Mouse (Mus musculus) midbrain, embryonic 10.5 days (tissue): ENCODE data around the gene Rps16. TPM values are rescaled to one million over a fixed set of nuclear protein-coding genes. Genes with fewer than 3 reads are reported as not detected.

Source experiments
- DNase-seq: peaks from one replicate; pipeline ENCODE4 v3.0.0-alpha.2; 2017; ENCODE audit warnings: low spot score
- H3K27ac ChIP-seq: fragments of 300-500 bp; sonication (generic); replicated peaks from 2 replicates; pipeline ENCODE4 v1.5.1; 2016; ENCODE audit warnings: mild to moderate bottlenecking
- H3K27me3 ChIP-seq: fragments of 300-500 bp; sonication (generic); 2 replicates; pipeline ENCODE4 v1.6.1; 2016; ENCODE audit warnings: low read depth, mild to moderate bottlenecking; ENCODE audit not compliant: poor library complexity, severe bottlenecking
- H3K36me3 ChIP-seq: fragments of 300-500 bp; sonication (generic); 2 replicates; pipeline ENCODE4 v1.6.1; 2016; ENCODE audit warnings: mild to moderate bottlenecking, moderate library complexity
- H3K4me1 ChIP-seq: fragments of 300-500 bp; sonication (generic); 2 replicates; pipeline ENCODE4 v1.6.1; 2016
- H3K4me3 ChIP-seq: fragments of 300-500 bp; sonication (generic); 2 replicates; pipeline ENCODE4 v1.5.1; 2016; ENCODE audit warnings: mild to moderate bottlenecking, moderate library complexity
- H3K9me3 ChIP-seq: fragments of 300-500 bp; sonication (generic); replicated peaks from 2 replicates; pipeline ENCODE4 v1.6.1; 2016; ENCODE audit warnings: mild to moderate bottlenecking
- WGBS: fragments of 180-500 bp; shearing (Covaris S2); methylation state at CpG from one replicate; pipeline ENCODE4 v1.1.7; 2016; 5-methylcytosine and 5-hydroxymethylcytosine counted together
- polyA plus RNA-seq: library from polyadenylated mRNA; unstranded; fragments of >200 nt; fragmentation: Nextera tagmentation; extraction: Ambion mirVana; gene quantifications from 2 replicates; pipeline ENCODE4 v1.2.1, GENCODE M21; 2016

Gene Rps16
- polyA plus RNA-seq, 1 experiment from 2014 or later: 912 TPM

DNA sequence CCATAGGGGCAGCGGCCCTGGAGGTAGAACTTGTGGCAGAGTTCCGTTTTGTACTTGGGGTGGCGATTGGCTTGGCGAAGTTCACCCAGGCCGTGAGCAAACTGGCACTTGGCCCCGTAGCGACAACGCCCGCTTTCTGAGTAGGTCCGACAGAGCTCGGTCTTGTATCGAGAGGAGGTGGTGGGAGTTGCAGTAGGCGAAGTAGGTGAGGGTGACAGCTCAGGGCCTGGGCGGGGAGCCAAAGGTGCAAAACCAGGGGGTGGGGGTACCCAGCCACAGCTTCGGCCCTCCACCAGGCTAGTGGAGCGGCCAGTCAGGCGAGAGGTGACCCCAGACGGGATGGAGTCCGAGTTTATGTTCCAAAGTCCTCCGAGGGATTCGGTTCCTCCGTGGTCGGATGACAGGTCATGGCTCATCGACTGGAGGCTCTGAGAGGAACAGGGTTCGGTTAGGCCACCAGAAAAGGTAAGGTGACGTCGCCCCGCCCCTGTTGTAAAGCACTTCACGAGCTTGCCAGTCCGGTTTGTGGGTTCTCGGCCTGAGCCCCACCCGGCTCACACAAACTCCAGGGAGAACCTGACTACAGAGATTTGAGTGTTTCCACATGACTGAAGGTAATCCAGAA lies 27.7 kb downstream of the Rps16 start:
- DNase-seq: no peak
- H3K9me3 ChIP-seq: no peaks in the 10 kb centered on the region
- 47% methylated on average over 32 of the region's 32 CpGs for WGBS
- peak overlapping the region; percentile 68 for H3K4me3 ChIP-seq
- peaks cover 8% of the 10 kb centered on the region for H3K36me3 ChIP-seq
- peaks cover 86% of the 10 kb centered on the region for H3K4me1 ChIP-seq
- H3K27ac ChIP-seq: peak overlapping the region; percentile 89
- H3K27me3 ChIP-seq: peaks cover 17% of the 10 kb centered on the region

DNA sequence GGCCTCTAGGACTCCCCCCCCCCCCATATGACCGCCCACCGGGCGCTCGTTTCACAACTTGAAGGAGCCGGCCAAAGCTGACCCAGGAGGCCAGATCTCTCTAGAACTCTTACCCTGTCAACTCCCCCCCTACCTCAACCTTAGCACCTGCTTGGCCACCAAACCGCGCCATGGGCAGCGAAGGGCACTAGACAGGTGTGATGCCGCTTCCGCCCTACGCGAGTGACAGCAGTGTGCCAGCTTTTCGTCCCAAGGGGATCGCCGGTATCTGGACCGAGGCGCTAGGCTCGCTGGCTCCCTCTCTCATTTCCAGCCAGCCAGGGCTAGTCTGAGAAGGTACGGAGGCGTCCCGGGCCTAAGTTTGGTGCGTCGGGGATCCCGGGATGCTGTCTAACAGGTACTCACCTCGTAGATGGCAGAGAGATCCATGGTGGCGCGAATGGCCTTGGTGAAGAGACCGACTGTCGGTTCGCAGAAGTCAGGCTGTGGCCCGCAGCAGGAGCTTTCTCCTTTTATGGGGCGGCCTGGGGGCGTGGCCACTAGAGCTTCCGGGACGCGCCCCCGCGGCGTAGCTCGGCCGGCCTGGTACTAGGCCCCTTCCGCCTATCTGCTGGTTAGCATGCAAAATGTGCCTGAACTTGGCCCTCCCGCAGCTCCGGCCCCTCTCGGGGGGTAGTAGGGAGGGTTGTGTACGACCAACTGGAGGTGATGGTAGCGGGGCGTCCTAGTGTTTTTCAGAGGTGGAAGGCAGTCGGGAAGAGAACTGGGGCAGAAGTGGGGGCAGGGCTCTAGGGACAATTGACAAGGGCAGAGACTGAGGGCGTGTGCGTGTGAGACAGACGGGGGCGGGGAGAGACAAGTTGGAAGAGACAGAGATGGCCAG lies 28.6 kb downstream of the Rps16 start:
- peak; percentile 86 for DNase-seq
- 1% methylated on average over 53 of the region's 53 CpGs for whole genome bisulfite sequencing
- peaks cover 83% of the 10 kb centered on the region for H3K4me1 ChIP-seq
- H3K4me3 ChIP-seq: peak overlapping the region; percentile 68
- H3K36me3 ChIP-seq: peaks cover 8% of the 10 kb centered on the region
- no peaks in the 10 kb centered on the region for H3K9me3 ChIP-seq
- H3K27ac ChIP-seq: peak overlapping the region; percentile 89
- peaks cover 17% of the 10 kb centered on the region for H3K27me3 ChIP-seq

DNA sequence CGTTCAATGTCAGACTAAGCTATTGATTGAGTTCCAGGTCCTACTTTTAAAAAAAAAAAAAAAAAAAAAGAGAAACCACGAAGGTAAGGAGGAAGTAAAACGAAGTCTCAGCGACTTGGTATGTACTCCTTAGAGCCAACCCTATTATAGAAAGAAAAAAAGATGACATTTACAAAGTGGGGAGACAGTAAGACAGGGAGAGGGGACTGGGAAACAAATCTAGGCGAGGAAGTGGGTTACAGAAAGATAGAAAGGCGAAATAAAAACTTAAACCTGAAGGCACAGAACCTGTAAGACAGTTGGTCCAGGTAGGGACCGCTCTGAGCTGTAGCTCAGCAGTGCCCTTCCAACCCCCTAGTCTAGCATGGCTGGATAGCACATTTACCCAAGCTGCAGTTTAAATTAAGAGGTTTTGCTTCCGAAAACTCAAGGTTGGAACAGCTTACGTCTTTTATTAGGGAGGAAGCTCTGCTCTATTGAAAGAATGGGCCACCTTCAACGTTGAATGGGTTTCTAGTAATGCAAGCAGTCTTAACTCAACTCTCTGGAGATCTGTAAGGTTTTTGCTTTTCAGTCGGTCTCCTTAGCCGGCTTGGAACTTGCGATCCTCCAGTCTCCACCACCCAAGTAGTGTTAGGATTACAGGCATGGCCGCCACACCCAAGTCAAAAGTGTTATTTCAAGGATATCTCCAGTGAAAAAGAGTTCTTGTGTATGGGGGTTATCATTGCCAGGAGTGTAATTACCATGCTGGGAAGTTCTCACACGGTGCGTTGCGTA lies 30.0 kb downstream of the Rps16 start, which contains the start of gene Zfp36:
Zfp36 (minus strand) TSS at position 17 of the 780 bp plus-strand sequence.
- Histone ChIP-seq H3K4me3 (peak within 1 kb of the TSS; percentile 68), H3K27ac (peak within 1 kb of the TSS; percentile 89), H3K27me3 (peaks cover 17% of the 10 kb centered on the region), H3K4me1 (peaks cover 74% of the 10 kb centered on the region), H3K36me3 (peaks cover 12% of the 10 kb centered on the region), H3K9me3 (no peaks in the 10 kb centered on the region)
- DNase-seq: no peak
- 53% methylated on average over 17 of the region's 17 CpGs for whole genome bisulfite sequencing

DNA sequence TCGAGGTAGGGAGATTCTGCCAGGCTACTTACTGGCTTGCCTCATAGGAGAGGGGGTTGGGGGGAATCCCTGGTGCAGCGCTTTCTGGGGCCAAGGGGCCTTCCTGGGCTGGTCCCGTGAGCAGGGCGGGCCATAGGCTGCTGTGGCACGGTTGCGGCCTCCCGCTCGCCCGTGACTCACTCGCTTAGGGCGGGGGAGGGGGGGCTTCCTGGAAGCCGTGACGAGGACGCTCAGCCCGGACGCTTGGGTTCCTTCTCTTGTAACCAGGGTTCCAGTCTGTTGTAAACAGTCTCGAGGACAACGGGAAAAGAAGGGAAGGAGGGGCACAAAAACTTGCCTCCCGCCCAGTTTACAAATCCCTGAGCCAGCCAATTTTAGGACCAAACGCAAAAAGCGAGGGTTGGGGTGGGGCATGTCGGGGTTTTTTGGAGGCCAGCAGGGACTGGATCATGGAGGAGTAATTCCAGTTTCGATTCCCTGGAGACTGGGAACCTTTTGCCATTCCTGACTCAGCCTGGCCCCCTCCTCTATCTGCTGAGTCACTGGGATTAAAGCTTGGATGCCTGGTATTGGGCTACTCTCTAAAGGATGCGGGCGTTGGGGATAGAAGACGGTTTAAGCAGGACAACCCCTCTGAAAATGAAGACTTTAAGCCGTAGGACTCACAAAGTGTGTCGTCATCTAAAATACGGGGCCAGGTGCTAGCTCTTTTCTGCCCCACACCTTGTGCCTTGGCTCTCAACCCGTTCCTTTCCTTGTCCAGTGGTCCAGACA lies 30.8 kb downstream of the Rps16 start:
- peaks cover 20% of the 10 kb centered on the region for H3K36me3 ChIP-seq
- WGBS: 6% methylated on average over 30 of the region's 30 CpGs
- peak overlapping the region; percentile 83 for H3K27ac ChIP-seq
- peaks cover 66% of the 10 kb centered on the region for H3K4me1 ChIP-seq
- no peaks in the 10 kb centered on the region for H3K9me3 ChIP-seq
- H3K27me3 ChIP-seq: peaks cover 17% of the 10 kb centered on the region
- H3K4me3 ChIP-seq: peak overlapping the region; percentile 47
- DNase-seq: peak; percentile 49

DNA sequence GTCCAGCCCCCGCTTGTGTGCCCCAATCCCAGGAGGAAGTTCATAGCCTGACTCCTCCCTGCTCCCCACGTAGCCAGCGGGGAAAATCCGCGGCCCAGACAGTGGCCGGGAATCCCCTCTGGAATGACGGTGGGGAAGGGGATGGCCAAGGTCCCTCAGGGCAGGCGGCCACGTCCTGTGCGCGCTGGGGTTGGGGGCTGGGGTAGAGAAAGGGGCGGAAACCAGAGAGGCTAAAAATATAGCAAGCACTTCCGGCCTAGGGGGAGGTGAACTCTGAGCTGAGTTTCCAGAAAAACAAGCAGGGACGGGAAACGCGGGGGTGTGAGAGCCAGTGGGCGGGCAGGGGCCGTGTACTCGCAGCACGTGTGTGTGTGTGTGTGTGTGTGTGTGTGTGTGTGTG lies 31.5 kb downstream of the Rps16 start:
- Histone ChIP-seq H3K27me3 (peaks cover 16% of the 10 kb centered on the region), H3K4me3 (peak overlapping the region; percentile 47), H3K4me1 (peaks cover 64% of the 10 kb centered on the region), H3K9me3 (no peaks in the 10 kb centered on the region), H3K36me3 (peaks cover 26% of the 10 kb centered on the region), H3K27ac (peak overlapping the region; percentile 83)
- DNase-seq: peak; percentile 70
- 12% methylated on average over 20 of the region's 20 CpGs for WGBS

DNA sequence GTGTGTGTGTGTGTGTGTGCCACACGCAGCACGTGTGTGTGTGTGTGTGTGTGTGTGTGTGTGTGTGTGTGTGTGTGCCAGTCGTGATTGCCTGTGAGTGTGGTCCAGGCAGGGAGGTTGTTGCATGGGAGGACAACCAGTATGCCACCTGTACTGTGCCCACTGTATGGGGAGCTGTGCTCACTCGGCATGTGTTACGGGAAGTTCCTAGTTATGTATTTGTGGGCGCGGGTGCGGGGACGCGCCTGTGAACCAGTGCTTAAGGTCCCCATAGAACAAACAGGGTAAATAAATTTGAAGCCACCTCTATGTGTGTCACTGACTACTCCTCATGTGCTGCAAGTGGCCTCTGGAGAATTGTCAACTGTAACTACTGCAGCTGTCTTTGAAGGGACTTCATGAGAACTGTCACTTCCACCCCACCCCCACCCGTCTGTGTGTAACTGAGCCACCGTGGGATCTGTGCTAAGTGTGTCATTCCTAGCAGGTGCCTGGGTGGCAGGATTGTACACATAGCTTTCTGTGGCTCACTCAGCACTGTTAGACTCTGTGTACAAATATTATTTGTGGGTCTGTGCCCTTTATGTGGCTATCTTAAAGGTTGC lies 32.0 kb downstream of the Rps16 start:
- peak overlapping the region; percentile 83 for H3K27ac ChIP-seq
- 71% methylated on average over 11 of the region's 12 CpGs for WGBS
- peaks cover 11% of the 10 kb centered on the region for H3K27me3 ChIP-seq
- no peak for DNase-seq
- no peaks in the 10 kb centered on the region for H3K9me3 ChIP-seq
- H3K4me1 ChIP-seq: peaks cover 59% of the 10 kb centered on the region
- peak overlapping the region; percentile 47 for H3K4me3 ChIP-seq
- H3K36me3 ChIP-seq: peaks cover 27% of the 10 kb centered on the region

DNA sequence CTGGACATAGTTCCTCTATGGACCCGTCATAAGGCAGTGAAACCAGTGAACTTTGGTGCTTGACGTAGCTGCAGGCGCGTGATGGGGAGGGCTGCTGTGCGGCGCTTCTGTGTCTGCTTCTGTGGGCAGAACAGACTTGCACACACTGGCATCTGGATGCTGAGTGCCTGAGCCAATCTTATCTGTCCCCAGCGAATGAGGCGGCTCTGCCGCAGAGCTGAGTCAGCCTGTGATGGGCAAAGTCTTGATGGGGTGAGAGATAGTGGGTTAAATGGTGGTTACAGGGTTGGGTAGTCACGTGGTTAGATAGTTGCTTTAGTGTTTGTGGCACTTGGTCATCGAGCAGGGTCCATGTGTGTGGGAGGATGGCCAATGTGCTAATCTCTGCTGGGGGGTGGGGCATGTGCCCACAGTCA lies 32.5 kb downstream of the Rps16 start:
- no peaks in the 10 kb centered on the region for H3K9me3 ChIP-seq
- H3K27me3 ChIP-seq: peaks cover 6% of the 10 kb centered on the region
- DNase-seq: no peak
- H3K27ac ChIP-seq: peak overlapping the region; percentile 83; the same call in 1 of the 2 replicates
- H3K4me3 ChIP-seq: no peak overlapping the region; the same call in 1 of the 2 replicates
- H3K36me3 ChIP-seq: peaks cover 27% of the 10 kb centered on the region
- WGBS: 80% methylated on average over 11 of the region's 11 CpGs
- peaks cover 53% of the 10 kb centered on the region for H3K4me1 ChIP-seq

DNA sequence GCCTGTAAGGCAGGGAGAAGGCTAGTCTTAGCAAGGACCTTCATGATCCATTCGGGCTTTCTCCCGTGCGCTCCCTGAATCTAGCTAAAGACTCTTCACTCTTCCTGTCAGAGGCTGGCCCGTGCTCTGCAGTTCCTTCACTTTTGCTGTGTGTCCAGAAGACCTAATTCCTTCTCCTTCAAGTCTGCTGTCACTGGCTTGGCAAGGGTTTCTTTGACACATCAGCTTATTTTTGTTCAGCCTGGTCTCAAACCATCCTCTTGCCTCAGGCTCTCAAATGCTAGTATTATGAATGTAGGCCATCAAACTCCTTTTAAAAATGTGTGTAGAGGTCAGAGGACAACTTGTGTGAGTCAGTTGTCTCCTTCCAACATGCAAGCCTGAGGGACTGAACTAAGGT lies 33.2 kb downstream of the Rps16 start:
- H3K27me3 ChIP-seq: no peaks in the 10 kb centered on the region
- H3K27ac ChIP-seq: 0 out of 2 replicates have a peak overlapping the region, but pooled peaks have one; percentile 83
- H3K36me3 ChIP-seq: peaks cover 33% of the 10 kb centered on the region
- DNase-seq: no peak
- no peaks in the 10 kb centered on the region for H3K9me3 ChIP-seq
- no peak overlapping the region for H3K4me3 ChIP-seq
- H3K4me1 ChIP-seq: peaks cover 47% of the 10 kb centered on the region
- 81% methylated on average over 4 of the region's 4 CpGs for WGBS

DNA sequence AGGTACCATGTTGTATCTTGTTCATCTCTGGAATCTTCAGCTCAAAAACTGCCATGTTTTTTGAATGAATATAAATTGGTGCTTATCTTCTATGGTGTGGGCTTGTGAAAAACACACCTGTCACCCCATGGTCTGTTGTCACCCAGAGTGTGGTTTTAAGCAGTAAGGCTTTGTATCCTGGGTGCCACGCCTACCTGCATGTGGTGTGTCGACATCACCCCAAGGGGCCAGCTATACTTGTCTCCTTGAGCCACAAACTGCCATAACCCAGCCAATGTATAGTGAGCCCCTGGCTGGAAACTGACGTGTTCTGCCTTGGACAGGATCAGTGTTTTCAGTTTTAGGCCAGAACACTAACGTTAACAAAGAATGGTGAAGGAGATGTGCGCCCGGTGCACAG lies 33.7 kb downstream of the Rps16 start:
- 82% methylated on average over 6 of the region's 6 CpGs for WGBS
- H3K27ac ChIP-seq: no peak overlapping the region

DNA sequence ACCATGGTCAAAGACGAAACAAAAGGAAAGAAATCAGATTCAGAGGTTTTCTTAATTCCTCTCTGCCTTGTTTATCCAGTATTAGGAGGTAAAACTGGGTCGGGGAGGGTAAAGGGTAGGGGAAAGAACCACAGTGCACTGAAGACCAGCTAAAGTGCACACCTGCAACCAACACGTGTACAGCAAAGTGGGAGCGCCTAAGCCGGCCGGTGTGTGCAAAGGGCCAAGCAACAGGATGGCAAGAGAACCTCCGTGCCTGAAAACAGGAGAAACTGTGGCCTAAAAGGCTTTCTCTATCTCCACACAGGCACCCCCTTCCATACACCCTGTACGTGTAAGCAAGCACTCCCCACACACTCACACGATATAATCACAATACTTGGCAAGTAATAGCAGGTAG lies 34.7 kb downstream of the Rps16 start:
- WGBS: 91% methylated on average over 9 of the region's 9 CpGs
- Histone ChIP-seq H3K27me3 (no peaks in the 10 kb centered on the region), H3K4me3 (no peak overlapping the region), H3K9me3 (no peaks in the 10 kb centered on the region), H3K36me3 (peaks cover 49% of the 10 kb centered on the region), H3K27ac (no peak overlapping the region), H3K4me1 (peaks cover 35% of the 10 kb centered on the region)
- DNase-seq: no peak

More for the DNA sequence above, 33.7 kb downstream of the Rps16 start:
- DNase-seq: no peak
- Histone ChIP-seq H3K4me1 (peaks cover 42% of the 10 kb centered on the region), H3K9me3 (no peaks in the 10 kb centered on the region), H3K4me3 (no peak overlapping the region), H3K36me3 (peaks cover 38% of the 10 kb centered on the region), H3K27me3 (no peaks in the 10 kb centered on the region)

DNA sequence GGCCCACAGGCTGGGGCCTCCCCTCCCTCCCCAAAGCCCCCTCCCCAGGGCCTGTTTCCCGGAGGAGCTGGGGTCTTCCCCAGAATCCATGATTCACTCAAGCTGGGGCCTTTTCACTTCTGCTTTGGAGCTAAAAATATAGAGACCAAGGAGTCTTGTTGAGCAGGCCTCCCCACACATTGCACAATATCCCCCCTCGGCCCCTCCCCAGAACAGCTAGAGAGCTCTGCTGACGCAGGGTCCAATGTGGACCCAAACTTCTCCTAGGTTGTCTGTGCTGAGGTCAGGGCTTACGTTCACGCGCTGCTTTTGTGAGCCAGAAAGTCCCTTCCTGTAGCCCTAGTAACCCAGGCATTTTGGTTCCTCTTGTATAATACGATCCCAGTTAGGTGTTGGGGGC lies 35.6 kb downstream of the Rps16 start:
- Histone ChIP-seq H3K4me3 (no peak overlapping the region), H3K9me3 (no peaks in the 10 kb centered on the region), H3K4me1 (peaks cover 30% of the 10 kb centered on the region), H3K36me3 (peaks cover 57% of the 10 kb centered on the region), H3K27me3 (no peaks in the 10 kb centered on the region), H3K27ac (no peak overlapping the region)
- WGBS: 90% methylated on average over 7 of the region's 7 CpGs
- no peak for DNase-seq
